Mouse (Mus musculus) left cerebral cortex, adult 18-20 months (tissue): ENCODE data around the gene Slco2a1. TPM values are rescaled to one million over a fixed set of nuclear protein-coding genes. Genes with fewer than 3 reads are reported as not detected.

Experiments used
- DNase-seq, 2 experiments: peaks; one replicate each; pipeline ENCODE4 v3.0.0; 2021 to 2022; ENCODE audit warnings: low spot score in 2 of 2, mixed read lengths in 1 of 2
- total RNA-seq, 2 experiments: library from RNA; stranded (reverse); gene quantifications; 2 replicates each; pipeline ENCODE4 v1.2.3; 2021

Slco2a1 gene
- total RNA-seq, 2 experiments from 2014 or later, result 1.1 to 1.5 TPM

DNA sequence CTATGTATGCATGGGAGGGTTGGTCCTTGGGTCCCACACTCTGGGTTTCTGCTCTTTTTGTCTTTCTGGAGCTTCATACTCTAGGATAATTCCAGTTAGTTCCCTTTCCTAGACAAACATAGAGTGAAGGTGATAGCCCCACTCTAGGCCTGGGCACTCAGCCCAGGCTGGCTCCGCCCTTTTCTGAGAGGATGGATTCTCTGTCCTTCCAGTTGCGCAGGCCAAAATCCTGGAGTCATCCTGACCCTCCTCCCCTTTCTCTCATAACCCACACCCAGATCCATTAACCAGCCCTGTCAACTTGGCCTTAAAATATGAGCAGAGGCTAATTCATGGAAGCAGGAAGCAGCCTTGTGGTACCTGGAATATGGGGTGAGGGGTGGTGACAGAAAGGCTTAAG lies 6.7 kb upstream of the Slco2a1 start:
- no peak for DNase-seq

GRCm38 (mm10) chr9:102982376-102982775 lies 6.1 kb upstream of the Slco2a1 start:
- no peak for DNase-seq

GRCm38 (mm10) chr9:102985111-102985510 lies 3.4 kb upstream of the Slco2a1 start:
- no peak for DNase-seq

DNA sequence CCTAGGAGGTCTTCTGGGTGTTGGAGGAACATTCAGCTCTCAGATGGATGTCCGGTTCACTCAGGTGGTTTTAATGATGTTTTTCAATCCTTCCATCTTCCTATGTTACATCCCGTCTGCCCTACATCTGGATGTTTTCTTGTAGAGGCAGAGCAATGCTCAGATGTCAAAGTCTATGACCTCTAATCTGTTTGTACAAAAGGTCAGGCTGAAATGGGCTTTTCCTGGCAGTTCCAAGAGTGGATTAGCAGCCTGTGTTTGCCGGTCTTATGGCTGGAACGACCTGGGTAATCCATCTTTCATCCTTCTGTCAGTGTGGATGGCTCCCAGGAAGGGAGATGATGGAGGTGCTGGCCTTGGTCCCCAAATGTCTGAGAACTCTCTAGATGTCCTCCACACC lies 2.6 kb upstream of the Slco2a1 start:
- DNase-seq, result no peak

DNA sequence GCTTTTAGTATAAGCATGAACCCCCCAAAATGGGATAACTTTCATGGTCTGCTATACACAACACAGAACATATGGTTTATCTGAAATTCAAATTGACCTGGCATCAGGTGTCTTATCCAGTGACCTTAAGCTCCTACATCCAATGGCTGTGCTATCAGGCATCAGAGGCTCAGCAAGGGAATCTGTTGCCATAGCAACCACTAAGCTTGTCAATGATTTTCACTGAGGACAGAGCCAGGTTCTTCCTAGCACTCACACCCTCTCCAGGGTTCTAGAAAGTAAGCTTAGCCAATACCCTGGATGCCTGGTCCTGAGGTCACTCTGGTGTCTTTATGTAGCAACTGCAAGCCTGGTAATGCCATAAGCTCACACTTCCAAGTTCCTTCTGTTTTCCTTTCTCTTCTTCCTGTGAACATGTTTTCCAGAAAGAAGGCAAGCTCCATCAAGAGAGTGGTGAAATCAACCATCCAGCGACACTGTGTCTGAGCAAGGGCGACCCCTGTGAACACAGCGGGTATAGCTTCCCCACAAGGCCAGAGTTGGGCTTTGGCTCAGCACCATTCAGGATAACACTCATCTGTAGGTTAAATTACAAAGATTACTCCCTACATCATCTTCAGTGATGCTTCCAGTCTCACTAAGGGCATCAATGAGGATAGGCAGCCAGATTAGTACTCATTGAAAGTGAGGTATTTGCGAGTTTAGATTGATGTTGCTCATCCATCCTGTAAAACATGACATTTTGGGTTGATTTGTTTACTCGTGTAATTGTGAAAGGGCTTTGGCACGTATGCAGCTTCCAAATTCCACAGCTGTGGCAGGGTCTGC lies 2.0 kb downstream of the Slco2a1 start:
- no peak for DNase-seq

GRCm38 (mm10) chr9:102991134-102991406 lies 2.6 kb downstream of the Slco2a1 start:
- DNase-seq, result no peak

DNA sequence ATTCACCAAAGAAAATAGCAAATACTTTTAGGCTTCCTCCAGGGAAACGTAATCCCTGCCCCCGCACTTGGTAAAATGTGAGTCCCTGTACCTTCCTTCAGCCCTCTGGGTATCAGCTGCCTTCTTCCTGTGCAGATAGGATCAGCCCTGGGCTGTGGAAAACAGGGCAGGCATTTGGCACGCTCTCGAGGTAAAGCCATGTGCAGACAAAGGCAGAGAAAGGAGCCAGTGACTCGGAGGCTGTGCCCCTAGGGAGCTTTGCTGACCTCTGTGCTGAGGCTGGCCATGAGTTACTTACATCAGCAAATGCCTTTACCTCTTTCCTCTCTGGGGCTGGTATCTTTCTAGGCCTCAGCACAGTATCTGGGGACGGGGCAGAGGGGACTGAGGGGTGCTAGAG lies 4.4 kb downstream of the Slco2a1 start:
- DNase-seq, result no peak

DNA sequence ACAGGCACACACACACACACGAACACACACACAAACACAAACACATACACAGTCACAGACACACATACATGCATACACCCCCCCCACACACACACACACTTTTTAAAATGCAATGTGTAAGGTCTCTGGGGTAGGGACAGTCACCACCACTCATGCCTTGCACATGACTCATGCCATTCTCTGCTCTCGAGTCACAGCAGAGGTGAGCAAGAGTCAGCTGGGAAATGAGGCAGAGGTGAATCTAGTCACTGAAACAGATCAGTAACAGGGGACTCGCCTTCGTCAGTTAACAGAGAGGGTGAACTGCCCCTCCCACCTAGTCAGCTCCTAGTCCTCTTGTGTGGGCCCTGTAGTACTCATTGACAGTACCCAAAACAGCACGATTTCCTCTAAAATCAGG lies 5.3 kb downstream of the Slco2a1 start:
- no peak for DNase-seq

DNA sequence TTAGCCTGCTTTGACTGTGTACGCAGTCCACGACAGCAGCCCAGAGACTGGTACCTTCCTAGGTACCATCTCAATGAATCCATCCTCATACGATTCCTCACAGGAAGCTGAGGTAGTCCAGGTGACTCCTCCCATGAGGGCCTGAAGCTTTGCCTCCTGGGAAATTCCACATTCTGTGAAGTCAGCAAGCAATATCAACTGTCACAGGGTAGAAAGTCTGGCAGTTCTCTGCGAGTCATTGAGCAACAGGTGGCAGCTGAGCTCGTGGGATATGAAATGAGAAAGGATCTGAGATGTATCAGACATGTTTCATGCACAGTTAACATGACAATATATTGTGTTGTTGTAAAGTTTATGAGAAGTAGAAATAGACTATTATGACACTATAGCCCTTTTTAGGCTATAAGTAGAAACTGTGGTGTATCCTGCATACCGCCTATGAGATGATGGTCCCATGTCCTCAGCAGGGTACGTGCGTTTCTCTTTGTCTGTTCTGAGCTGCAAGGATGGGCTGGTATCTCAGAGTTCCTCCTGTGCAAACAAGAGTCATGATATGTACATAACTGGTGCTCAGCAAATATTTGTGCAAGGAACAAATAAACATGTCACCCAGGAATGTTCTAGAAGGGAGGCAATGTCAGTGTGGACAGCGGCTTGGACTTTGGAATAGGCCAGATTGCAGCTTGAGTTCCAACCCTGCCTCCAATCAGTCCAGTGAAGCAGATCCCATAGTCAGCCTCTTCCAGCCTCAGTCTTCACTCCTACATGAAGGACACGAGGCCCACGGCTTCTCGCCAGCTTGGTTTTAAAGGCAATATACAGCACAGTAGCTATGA lies 7.5 kb downstream of the Slco2a1 start:
- DNase-seq, result no peak

DNA sequence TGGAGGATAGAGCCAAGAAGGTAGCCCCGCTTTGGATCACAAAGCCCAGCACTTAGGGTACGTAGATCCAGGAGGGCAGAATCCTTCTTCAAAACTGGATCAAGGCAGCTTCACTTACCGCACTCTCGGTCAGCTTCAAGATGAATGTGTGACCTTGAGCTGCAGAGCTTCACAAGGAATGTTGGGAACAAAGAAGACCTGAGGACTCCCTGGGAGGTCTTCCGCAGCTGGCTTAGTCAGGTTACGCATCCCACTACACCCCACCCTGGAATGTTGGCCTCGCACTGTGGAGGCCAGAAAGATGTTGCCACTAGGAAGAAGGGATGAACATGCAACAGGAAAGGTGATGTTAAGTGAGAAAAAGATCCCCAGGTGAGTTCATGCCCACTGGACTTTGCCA lies 11.9 kb downstream of the Slco2a1 start:
- DNase-seq, result no peak

DNA sequence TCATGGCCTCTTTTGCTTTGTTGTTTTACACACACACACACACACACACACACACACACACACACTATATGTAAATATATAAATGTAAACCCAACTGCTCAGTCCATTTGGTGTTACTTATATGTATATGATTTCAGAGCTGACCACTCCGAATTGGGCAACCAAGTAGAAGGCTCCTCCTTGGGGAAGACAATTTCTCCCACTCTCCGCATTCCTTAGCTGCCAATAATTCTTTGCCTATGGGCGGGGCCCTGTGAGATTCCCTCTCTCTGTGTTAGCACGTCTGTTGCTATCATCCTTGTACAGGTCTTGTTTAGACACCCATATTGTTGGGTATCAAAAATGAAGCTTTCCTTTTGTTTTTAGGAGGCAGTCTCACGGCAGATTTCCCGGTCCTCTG lies 15.8 kb downstream of the Slco2a1 start:
- DNase-seq, result no peak

DNA sequence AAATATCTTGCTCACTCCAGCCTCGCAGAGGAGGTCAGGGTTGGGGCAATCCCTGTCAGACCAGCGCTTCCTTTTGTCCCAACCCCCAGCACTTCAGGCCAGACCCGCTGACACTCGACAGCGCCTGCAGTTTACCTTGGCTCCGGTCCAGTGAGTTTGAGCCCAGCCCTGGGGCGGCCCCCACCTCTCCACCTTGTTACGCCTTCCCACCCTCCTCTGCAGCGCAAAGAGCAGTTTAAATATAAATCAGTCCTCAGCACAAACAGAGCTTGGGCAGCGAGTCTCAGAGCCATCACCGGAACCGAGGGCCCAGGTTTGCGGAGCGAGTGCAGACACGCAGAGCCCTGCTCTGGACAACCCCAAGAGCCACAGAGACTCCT lies 19.2 kb downstream of the Slco2a1 start:
- DNase-seq, result peak; percentile 6 to 9

DNA sequence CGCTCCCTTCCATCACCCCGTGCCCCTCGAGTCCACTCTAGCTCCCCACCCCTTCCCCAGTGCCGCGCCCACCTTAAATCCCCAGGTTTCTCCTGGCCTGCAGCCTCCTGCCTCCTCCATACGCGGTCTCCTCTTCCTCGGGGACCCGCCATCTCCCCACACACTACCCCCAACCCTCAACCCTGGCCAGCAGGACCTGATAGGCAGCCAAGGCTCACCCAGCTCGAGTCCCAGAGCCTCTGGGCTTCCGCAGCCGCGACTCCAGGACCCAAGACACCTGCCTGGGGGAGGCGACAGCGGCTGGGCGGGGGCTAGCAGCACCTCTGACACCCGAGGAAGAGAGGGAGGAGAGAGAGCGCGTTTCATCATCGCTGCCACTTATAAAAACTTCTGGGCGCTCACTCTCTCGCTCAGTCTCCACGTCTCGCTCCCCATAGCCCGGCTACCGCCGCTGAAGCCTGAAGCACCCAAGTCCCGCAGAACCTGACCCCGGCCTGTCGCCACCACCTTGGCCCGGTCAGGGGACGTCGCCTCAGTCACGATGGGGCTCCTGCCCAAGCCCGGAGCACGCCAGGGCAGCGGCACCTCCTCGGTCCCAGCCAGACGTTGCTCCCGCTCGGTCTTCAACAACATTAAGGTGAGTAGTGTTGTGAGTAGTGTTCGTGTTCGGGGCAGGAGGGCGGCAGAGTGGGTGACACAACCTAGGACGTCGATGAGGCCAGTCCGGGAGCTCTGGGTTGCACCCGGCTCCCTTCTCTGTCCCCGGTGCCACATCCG lies 19.8 kb downstream of the Slco2a1 start:
- DNase-seq, result no peak

- no peak for DNase-seq
Observed at GRCm38 (mm10) chr9:103010161-103010560, 21.6 kb downstream of the Slco2a1 start.

- DNase-seq, result peak; percentile 48 to 63
Observed at GRCm38 (mm10) chr9:103013366-103013765, 24.9 kb downstream of the Slco2a1 start.

DNA sequence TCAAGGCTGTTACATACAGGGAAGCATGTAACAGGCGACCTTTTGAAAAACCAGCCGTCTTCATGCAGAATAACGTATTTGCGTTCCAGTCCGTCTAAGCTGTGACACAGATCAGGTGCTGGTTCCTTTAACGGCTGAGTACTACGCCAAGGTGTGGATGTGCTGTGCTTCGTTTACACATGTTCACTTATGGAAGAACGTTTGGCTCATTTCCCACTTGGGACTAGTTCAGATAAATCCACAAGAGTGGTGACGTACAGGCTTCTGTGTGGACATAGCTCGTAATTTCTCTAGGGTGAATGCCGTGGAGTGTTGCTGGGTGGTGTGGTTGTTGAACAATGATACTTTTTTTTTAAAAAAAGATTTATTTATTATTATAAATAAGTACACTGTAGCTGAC lies 26.2 kb downstream of the Slco2a1 start:
- no peak for DNase-seq

GRCm38 (mm10) chr9:103024116-103024515 lies 35.6 kb downstream of the Slco2a1 start:
- DNase-seq, result no peak

GRCm38 (mm10) chr9:103027150-103027889 lies 38.8 kb downstream of the Slco2a1 start:
- DNase-seq, result no peak

GRCm38 (mm10) chr9:103029012-103029411 lies 40.5 kb downstream of the Slco2a1 start:
- DNase-seq, result no peak

DNA sequence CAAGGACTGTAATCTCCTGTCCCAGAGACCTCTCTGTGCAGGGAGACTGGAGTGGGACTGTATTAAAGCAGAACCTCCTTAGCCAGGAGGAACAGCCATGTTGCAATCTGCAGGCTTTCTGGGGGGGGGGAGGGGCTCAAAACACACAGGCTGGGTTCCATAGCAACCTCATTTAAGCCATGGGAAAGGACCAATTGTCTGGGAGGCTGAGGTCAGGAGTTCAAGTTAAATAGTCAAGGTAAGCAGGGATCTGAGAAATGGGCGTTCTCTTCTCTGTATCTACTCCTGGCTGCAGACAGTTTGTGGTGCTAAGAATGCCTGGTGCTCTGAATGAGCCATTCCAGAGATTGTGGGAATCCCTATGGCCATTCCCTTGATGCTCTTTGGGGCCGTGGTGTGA lies 41.5 kb downstream of the Slco2a1 start:
- no peak for DNase-seq

DNA sequence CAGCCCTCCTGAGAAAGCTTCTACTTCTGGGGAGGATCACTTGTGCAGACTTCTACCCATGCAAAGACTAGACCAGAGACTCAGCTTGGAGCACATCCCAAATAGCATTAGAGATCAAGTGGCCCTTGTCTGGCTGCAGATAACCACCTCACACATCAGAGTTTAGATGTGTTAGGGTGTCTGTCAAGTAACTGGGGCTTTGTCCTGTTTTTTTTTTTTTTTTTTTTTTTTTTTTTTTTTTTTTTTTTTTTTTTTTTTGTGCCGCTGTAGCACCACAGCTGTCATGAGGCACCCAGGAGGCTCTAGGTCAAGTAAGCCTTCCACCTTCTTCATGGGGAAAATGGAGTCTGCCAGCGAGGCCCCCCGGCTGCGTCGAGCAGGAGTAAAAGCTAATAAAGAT lies 42.7 kb downstream of the Slco2a1 start:
- DNase-seq, result no peak
